Mouse (Mus musculus) neural tube, embryonic 15.5 days (tissue): Measurements from ENCODE around the gene Adamts2. TPM values are rescaled to one million over a fixed set of nuclear protein-coding genes. Genes with fewer than 3 reads are reported as not detected.

Experiments
- ATAC-seq: fragments of 200-750 bp; cut with Nextera tagmentation; 2 replicates; pipeline ENCODE4 v1.8.0; 2017; ENCODE audit warnings: mild to moderate bottlenecking, moderate TSS enrichment, moderate library complexity; ENCODE audit not compliant: low FRiP score
- H3K27ac ChIP-seq: fragments of 300-500 bp; sonication (generic); replicated peaks from 2 replicates; pipeline ENCODE4 v1.5.1; 2015; ENCODE audit warnings: mild to moderate bottlenecking, inconsistent platforms
- H3K27me3 ChIP-seq: fragments of 300-500 bp; sonication (generic); replicated peaks from 2 replicates; pipeline ENCODE4 v1.6.1; 2015; ENCODE audit warnings: inconsistent platforms
- H3K36me3 ChIP-seq: fragments of 300-500 bp; sonication (generic); 2 replicates; pipeline ENCODE4 v1.6.1; 2015; ENCODE audit warnings: inconsistent platforms
- H3K4me1 ChIP-seq: fragments of 300-500 bp; sonication (generic); 2 replicates; pipeline ENCODE4 v1.6.1; 2015; ENCODE audit warnings: inconsistent platforms
- H3K4me2 ChIP-seq: fragments of 300-500 bp; sonication (generic); 2 replicates; pipeline ENCODE4 v1.6.1; 2015; ENCODE audit warnings: inconsistent platforms, mild to moderate bottlenecking, moderate library complexity
- H3K4me3 ChIP-seq: fragments of 300-500 bp; sonication (generic); replicated peaks from 2 replicates; pipeline ENCODE4 v1.5.1; 2015; ENCODE audit warnings: mild to moderate bottlenecking, inconsistent platforms
- H3K9ac ChIP-seq: fragments of 300-500 bp; sonication (generic); replicated peaks from 2 replicates; pipeline ENCODE4 v1.6.1; 2015; ENCODE audit warnings: mild to moderate bottlenecking, inconsistent platforms
- H3K9me3 ChIP-seq: fragments of 300-500 bp; sonication (generic); replicated peaks from 2 replicates; pipeline ENCODE4 v1.6.1; 2016; ENCODE audit warnings: inconsistent platforms
- WGBS: fragments of 180-500 bp; shearing (Covaris S2); methylation state at CpG from one replicate; pipeline ENCODE4 v1.1.7; 2015; ENCODE audit warnings: mixed read lengths; 5-methylcytosine and 5-hydroxymethylcytosine counted together
- polyA plus RNA-seq: library from polyadenylated mRNA; unstranded; fragments of >200 nt; fragmentation: Nextera tagmentation; extraction: Ambion mirVana; gene quantifications from 2 replicates; pipeline ENCODE4 v1.2.1, GENCODE M21; 2015

Adamts2 gene
- polyA plus RNA-seq, 1 experiment from 2014 or later: 4.7 TPM

DNA sequence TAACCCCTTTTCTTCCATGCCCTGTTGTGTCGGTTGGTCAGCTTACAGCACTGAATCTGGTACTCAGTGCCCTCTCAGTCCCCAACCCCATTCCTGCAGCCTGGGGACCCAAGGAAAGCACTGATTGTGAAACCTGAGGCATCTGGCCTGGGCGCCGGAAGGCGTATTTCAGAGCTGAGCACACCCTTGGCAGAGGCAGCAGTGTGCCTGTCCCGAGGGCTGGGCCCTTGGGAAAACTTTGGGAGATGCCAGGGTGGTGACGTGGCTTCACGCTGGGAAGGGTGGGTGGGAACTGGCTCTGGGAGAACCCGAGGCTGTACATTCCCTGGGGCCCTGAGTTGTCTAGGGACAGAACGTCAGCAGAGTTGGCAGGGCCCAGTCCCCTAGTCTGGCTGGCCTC lies 72.5 kb downstream of the Adamts2 start:
- Histone ChIP-seq H3K27me3 (no peaks in the 10 kb centered on the region), H3K4me2 (no peak overlapping the region), H3K4me1 (peaks cover 5% of the 10 kb centered on the region; the same call in 1 of the 2 replicates), H3K4me3 (no peak overlapping the region), H3K27ac (no peak overlapping the region), H3K36me3 (no peaks in the 10 kb centered on the region), H3K9me3 (no peaks in the 10 kb centered on the region), H3K9ac (no peak overlapping the region)
- WGBS: 81% methylated on average over 9 of the region's 9 CpGs
- ATAC-seq: no peak

DNA sequence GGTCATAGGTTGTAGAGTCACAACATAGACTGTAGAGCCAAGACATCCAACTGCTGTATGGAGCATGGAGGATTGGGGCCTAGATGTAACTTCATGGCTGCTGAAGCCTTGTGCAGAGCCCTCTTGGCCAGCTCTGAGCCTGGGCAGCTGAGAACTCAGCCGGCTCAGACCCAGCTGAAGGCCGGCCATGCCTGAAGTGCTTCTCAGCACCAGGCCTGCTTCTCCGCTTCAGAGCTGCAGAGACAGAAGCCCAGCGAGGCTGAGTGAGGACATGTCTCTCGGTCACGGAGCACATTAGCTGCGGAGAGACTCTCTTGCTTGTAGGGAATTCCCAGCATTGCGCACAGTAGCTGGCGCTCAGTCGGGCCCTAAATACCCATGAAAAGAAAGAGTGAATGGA lies 76.8 kb downstream of the Adamts2 start:
- 89% methylated on average over 10 of the region's 10 CpGs for WGBS
- ATAC-seq: no peak
- no peaks in the 10 kb centered on the region for H3K36me3 ChIP-seq

DNA sequence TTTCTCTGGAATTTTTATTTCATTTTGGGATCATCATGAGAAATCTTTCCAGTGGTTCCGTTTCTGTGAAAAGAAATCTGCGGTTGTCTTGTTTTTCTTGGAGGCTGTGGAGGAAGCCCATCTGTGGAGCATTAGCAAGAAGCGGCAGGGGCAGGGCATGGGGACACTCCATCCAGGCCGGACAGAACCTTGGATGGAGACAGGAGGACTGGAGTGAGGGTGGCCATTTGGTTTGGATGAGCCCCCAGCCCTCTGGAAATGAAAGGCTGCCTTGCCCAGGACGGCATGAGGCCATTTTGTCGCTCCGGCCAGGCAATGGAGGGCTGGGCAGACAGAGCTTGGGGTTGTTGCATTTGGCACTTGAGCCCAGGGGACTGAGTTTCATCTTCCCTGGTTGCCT lies 80.1 kb downstream of the Adamts2 start:
- Histone ChIP-seq H3K27me3 (no peaks in the 10 kb centered on the region), H3K4me2 (no peak overlapping the region), H3K4me3 (no peak overlapping the region), H3K27ac (no peak overlapping the region), H3K9ac (no peak overlapping the region), H3K4me1 (no peaks in the 10 kb centered on the region), H3K9me3 (no peaks in the 10 kb centered on the region), H3K36me3 (no peaks in the 10 kb centered on the region)
- no peak for ATAC-seq
- WGBS: 93% methylated on average over 7 of the region's 7 CpGs

More for the DNA sequence above, 76.8 kb downstream of the Adamts2 start:
- H3K4me1 ChIP-seq: no peaks in the 10 kb centered on the region
- H3K9me3 ChIP-seq: no peaks in the 10 kb centered on the region
- H3K4me3 ChIP-seq: no peak overlapping the region
- H3K27ac ChIP-seq: no peak overlapping the region
- H3K27me3 ChIP-seq: no peaks in the 10 kb centered on the region
- H3K9ac ChIP-seq: no peak overlapping the region
- no peak overlapping the region for H3K4me2 ChIP-seq

DNA sequence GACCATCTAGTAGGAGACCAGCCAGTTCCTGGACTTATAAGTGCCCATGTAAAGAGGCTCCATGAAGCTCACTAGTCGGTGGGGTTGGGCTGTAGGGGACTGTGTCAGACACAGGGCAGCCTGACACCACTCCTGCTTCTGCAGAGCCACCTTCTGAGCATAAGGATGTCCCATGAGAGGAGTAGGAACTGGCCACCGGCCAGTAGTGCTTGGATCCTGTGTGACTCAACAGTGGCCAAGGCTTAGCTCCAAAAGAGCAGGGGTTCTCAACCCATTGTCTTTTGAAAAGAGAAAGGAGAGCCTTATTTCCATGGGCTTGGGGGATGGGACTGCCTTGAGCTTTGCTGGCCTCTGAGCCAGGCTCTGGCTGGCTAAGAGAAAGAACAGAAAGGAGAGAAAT lies 81.9 kb downstream of the Adamts2 start:
- WGBS: 87% methylated on average over 2 of the region's 2 CpGs
- H3K9me3 ChIP-seq: no peaks in the 10 kb centered on the region
- no peak overlapping the region for H3K27ac ChIP-seq
- no peak for ATAC-seq
- no peak overlapping the region for H3K9ac ChIP-seq
- H3K4me3 ChIP-seq: no peak overlapping the region
- H3K4me2 ChIP-seq: no peak overlapping the region
- H3K27me3 ChIP-seq: no peaks in the 10 kb centered on the region
- no peaks in the 10 kb centered on the region for H3K36me3 ChIP-seq
- no peaks in the 10 kb centered on the region for H3K4me1 ChIP-seq

DNA sequence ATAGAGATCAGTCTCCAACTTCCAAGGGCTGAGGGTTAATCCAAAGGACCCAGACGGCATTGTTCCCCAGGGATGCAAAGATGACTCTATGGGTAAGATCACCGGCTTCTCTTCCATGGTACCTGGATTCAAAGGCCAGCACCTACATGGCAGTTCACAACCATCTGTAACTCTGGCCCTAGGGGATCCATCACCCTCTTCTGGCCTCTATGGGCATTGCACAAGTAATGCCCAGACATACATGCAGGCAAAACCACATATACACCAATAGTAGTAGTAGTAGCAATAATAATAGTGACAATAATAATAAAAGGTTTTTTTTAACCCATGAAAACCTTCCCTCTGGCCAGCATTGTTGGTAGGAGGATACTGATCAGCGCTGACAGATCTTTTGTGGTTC lies 86.7 kb downstream of the Adamts2 start:
- Histone ChIP-seq H3K27me3 (no peaks in the 10 kb centered on the region), H3K4me3 (no peak overlapping the region), H3K9me3 (no peaks in the 10 kb centered on the region), H3K27ac (no peak overlapping the region), H3K4me1 (no peaks in the 10 kb centered on the region), H3K9ac (no peak overlapping the region), H3K4me2 (no peak overlapping the region), H3K36me3 (no peaks in the 10 kb centered on the region)
- 89% methylated on average over 3 of the region's 3 CpGs for WGBS
- no peak for ATAC-seq

DNA sequence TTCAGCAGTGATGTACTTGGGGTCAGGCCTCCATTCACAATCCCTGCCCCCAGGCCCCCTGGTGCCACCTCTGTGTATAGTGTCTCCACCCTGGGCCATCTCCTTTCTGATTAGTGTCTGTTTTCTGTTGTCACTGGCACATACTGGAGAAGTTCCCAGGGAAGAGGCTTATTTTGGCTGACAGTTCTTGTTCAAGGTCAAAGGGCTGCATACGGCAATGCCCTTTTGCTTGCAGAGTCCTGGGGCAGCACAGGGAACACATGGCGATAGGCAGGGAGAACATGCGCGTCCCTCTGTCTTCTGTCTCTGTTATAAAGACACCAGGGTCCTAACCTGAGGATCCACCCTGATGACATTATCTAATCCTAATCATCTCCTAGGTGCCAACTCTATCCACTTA lies 87.8 kb downstream of the Adamts2 start:
- ATAC-seq: no peak
- H3K4me3 ChIP-seq: no peak overlapping the region
- 94% methylated on average over 4 of the region's 4 CpGs for WGBS
- H3K9me3 ChIP-seq: no peaks in the 10 kb centered on the region
- H3K4me2 ChIP-seq: no peak overlapping the region
- H3K27me3 ChIP-seq: no peaks in the 10 kb centered on the region
- H3K9ac ChIP-seq: no peak overlapping the region
- no peak overlapping the region for H3K27ac ChIP-seq
- H3K4me1 ChIP-seq: no peaks in the 10 kb centered on the region
- H3K36me3 ChIP-seq: no peaks in the 10 kb centered on the region

DNA sequence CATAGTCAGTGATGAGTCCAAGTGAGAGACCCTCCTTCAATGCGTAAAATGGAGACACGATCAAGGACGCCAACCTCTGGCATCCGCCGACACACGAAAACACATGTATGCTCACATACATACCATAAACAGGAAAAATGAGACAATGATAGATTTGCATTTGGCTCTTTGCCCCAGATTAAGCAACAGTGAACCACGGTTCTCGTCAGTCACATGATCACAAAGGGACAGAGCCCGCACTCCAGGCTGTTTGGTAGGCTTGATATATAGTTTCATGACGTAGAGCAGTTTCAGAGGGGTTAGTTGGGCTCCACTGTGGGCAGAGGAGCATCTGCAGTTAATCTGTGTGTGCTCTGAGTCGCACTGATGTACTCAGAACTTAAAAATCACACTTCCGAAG lies 98.1 kb downstream of the Adamts2 start:
- Histone ChIP-seq H3K4me1 (no peaks in the 10 kb centered on the region), H3K4me2 (no peak overlapping the region), H3K27me3 (no peaks in the 10 kb centered on the region), H3K9ac (no peak overlapping the region), H3K27ac (no peak overlapping the region), H3K9me3 (no peaks in the 10 kb centered on the region), H3K4me3 (no peak overlapping the region), H3K36me3 (no peaks in the 10 kb centered on the region)
- ATAC-seq: no peak
- 92% methylated on average over 12 of the region's 12 CpGs for WGBS

DNA sequence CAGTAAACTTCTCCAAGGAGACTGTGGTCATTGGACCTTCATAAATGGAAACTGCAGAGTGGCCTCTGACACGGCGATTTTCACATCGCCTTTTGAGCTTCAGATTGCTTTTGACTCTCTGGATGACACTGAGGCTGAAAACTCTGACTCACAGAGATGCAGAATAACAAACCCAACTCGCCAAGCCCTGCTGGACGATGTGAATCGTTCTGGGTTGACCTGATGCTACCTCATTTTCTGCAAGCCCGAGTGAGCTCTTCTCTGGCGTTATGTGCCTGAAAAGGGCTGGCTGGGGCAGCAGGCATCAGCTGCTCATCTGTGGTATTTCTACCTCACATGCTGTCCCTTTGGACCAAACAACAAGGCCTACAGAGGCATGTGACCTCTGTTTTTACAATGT lies 98.6 kb downstream of the Adamts2 start:
- no peak for ATAC-seq
- 88% methylated on average over 8 of the region's 8 CpGs for WGBS
- no peak overlapping the region for H3K27ac ChIP-seq
- no peaks in the 10 kb centered on the region for H3K27me3 ChIP-seq
- H3K9me3 ChIP-seq: no peaks in the 10 kb centered on the region
- H3K4me2 ChIP-seq: no peak overlapping the region
- H3K36me3 ChIP-seq: no peaks in the 10 kb centered on the region
- no peaks in the 10 kb centered on the region for H3K4me1 ChIP-seq
- no peak overlapping the region for H3K4me3 ChIP-seq
- H3K9ac ChIP-seq: no peak overlapping the region

DNA sequence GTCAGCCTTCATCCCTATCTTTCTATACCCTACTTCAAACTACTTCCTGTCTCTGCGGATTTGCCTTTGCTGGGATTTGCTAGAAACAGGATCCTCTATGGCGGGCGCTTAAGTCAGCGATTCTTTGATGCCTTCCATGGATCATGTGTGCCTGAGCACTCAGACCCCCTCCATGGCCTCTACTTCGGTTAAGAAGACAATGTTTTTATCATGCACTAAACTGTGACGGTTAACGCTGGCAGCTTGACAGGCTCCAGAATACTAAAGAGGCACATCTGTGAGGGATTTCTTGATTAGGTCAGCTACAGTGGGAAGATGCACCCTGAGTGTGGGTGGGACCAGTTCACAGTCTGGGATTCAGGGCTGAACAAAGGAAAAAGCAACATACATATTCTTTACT lies 101.5 kb downstream of the Adamts2 start:
- 72% methylated on average over 7 of the region's 7 CpGs for WGBS
- no peak for ATAC-seq
- Histone ChIP-seq H3K36me3 (no peaks in the 10 kb centered on the region), H3K4me2 (no peak overlapping the region), H3K27me3 (no peaks in the 10 kb centered on the region), H3K4me3 (no peak overlapping the region), H3K9ac (no peak overlapping the region), H3K4me1 (no peaks in the 10 kb centered on the region), H3K27ac (no peak overlapping the region), H3K9me3 (no peaks in the 10 kb centered on the region)

DNA sequence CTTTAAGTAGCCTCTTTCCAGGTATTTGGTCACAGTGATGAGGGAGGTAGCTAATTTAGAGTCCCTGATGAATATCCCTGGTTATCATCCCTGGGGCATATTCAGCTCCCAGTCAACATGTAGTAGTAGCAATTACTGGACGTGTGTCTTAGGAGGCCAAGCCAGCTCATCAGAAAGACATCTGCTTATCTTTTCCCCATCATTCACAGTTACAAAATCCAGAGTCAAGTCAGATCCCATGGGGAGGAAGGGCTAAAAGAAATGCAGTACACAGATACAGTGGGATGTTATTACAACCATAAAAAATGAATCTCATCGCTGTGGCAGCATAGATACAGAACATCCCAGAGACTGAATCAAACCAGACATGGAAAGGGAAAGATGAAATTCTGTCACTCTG lies 102.6 kb downstream of the Adamts2 start:
- no peak for ATAC-seq
- H3K9me3 ChIP-seq: no peaks in the 10 kb centered on the region
- no peak overlapping the region for H3K4me3 ChIP-seq
- 55% methylated on average over 2 of the region's 2 CpGs for WGBS
- no peaks in the 10 kb centered on the region for H3K4me1 ChIP-seq
- H3K9ac ChIP-seq: no peak overlapping the region
- H3K4me2 ChIP-seq: no peak overlapping the region
- H3K27ac ChIP-seq: no peak overlapping the region
- H3K36me3 ChIP-seq: no peaks in the 10 kb centered on the region
- H3K27me3 ChIP-seq: no peaks in the 10 kb centered on the region

DNA sequence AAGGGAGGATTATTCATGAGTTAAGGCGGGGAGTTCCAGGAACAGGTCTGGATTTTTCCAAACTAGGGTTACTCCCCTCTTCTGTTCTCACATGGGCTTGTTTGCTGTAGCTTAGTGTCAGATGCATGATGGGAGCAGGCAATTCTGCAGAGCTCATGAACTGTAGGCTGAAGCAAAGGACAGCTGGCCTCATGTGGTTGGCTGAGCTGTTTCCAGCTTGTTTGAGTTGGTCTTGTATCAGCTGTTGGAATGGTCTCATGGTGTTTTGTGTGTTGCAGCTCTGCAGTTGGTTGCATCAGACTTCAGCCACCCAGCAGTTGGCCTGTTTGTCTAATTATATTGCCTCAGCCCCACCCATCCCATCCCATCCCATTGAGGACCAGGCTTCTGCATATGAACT lies 105.4 kb downstream of the Adamts2 start:
- H3K27ac ChIP-seq: no peak overlapping the region
- H3K36me3 ChIP-seq: no peaks in the 10 kb centered on the region
- 94% methylated on average over 1 of the region's 1 CpGs for WGBS
- H3K9me3 ChIP-seq: no peaks in the 10 kb centered on the region
- H3K4me2 ChIP-seq: no peak overlapping the region
- no peak overlapping the region for H3K4me3 ChIP-seq
- no peaks in the 10 kb centered on the region for H3K4me1 ChIP-seq
- H3K9ac ChIP-seq: no peak overlapping the region
- no peak for ATAC-seq
- no peaks in the 10 kb centered on the region for H3K27me3 ChIP-seq

DNA sequence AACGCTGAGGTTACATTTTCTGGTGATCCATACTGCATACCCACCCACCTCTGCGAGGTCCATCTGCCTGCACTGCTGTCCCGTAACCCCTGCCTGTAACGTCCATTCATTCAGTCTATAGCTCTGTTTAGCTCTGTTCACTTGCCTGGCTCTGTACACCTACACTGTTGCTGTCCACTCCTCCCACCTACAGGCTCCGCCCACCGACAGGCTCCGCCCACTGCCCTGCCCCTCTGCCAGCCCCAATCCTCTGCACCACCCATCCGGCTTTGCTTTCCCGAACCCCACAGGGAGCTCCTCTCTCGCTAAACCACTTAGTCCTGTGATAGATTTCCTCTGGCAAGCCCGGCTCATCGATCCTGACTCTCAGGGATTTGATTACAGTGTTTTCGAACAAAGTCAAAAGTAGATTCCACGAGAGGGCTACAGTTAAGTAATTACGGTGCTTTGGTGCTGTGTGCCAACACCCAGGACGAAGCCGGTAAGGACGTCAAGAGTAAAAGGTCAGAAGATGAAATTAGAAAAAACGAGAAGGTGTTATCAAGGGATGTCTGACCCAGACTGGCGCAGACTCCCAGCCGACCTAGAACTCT lies 111.8 kb downstream of the Adamts2 start:
- H3K4me3 ChIP-seq: no peak overlapping the region
- H3K9ac ChIP-seq: no peak overlapping the region
- peaks cover 11% of the 10 kb centered on the region; the same call in 1 of the 2 replicates for H3K4me1 ChIP-seq
- H3K27me3 ChIP-seq: 0 out of 2 replicates have a peak, but pooled peaks cover 3% of the 10 kb centered on the region
- H3K4me2 ChIP-seq: no peak overlapping the region
- H3K27ac ChIP-seq: no peak overlapping the region
- 37% methylated on average over 21 of the region's 21 CpGs for WGBS
- H3K9me3 ChIP-seq: no peaks in the 10 kb centered on the region
- ATAC-seq: no peak
- H3K36me3 ChIP-seq: no peaks in the 10 kb centered on the region

DNA sequence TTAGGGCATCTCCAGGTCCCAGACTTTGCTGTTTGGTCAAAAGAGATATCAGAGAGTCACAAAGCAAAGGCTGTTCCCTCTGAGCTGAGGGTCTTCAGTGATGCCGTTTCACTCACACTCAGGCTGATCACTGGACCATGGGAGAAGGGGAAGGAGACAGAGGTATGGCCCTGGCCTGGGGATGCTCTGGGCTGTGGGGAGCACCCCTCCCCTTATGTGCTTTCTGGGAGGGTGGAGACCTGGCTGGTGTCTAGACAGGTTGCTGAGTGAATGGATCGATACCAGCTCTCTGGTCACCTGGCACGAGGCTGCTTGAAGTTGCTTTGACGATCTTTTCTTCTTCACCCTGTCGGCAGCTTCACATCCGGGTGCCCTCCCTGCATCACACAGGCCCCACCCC lies 113.2 kb downstream of the Adamts2 start:
- peaks cover 11% of the 10 kb centered on the region; the same call in 1 of the 2 replicates for H3K4me1 ChIP-seq
- ATAC-seq: no peak
- no peaks in the 10 kb centered on the region for H3K36me3 ChIP-seq
- H3K9ac ChIP-seq: no peak overlapping the region
- WGBS: 69% methylated on average over 6 of the region's 6 CpGs
- 0 out of 2 replicates have a peak, but pooled peaks cover 3% of the 10 kb centered on the region for H3K27me3 ChIP-seq
- H3K4me2 ChIP-seq: no peak overlapping the region
- no peak overlapping the region for H3K4me3 ChIP-seq
- H3K27ac ChIP-seq: no peak overlapping the region
- no peaks in the 10 kb centered on the region for H3K9me3 ChIP-seq
